Mouse (Mus musculus): ENCODE results near the gene Gnat1. TPM values are rescaled to one million over a fixed set of nuclear protein-coding genes. Genes with fewer than 3 reads are reported as not detected.
A peak's percentile ranks its signal among the peaks of the same experiment; 100 is the strongest.

Gnat1 gene
- polyA plus RNA-seq, 1 experiment from 2014 or later = 1.3 TPM

- no peaks in the 10 kb centered on the region for H3K36me3 ChIP-seq (replicated peaks; ENCODE audit: control insufficient read depth, insufficient read depth)
- 90% methylated on average over 6 of the region's 6 CpGs for WGBS
- no peaks in the 10 kb centered on the region for H3K9me3 ChIP-seq (ENCODE audit: control insufficient read depth, low read length)
- no peaks in the 10 kb centered on the region for H3K27me3 ChIP-seq (ENCODE audit: control insufficient read depth, insufficient read depth, low read length)
- H3K4me2 ChIP-seq (replicated peaks) = no peak overlapping the region
- no peak overlapping the region for H3K9ac ChIP-seq
- no peak overlapping the region for H3K27ac ChIP-seq
- ATAC-seq (ENCODE audit: low FRiP score) = no peak
- no peak for DNase-seq (ENCODE audit: low spot score)
- no peaks in the 10 kb centered on the region; the same call in none of the 2 replicates for H3K4me1 ChIP-seq (replicated peaks; ENCODE audit: control insufficient read depth, insufficient read depth, low read length)
- no peak overlapping the region for H3K4me3 ChIP-seq (replicated peaks; ENCODE audit: low read length)
Measured at GRCm38 (mm10) chr9:107658096-107658495, 21.4 kb downstream of the Gnat1 start.

- no peak overlapping the region for H3K27ac ChIP-seq
- H3K36me3 ChIP-seq (replicated peaks; ENCODE audit: control insufficient read depth, insufficient read depth) = no peaks in the 10 kb centered on the region
- no peak overlapping the region for H3K9ac ChIP-seq
- H3K4me3 ChIP-seq (replicated peaks; ENCODE audit: low read length) = no peak overlapping the region
- no peaks in the 10 kb centered on the region; the same call in 1 of the 2 replicates for H3K4me1 ChIP-seq (replicated peaks; ENCODE audit: control insufficient read depth, insufficient read depth, low read length)
- no peaks in the 10 kb centered on the region for H3K27me3 ChIP-seq (ENCODE audit: control insufficient read depth, insufficient read depth, low read length)
- ATAC-seq (ENCODE audit: low FRiP score) = no peak
- H3K4me2 ChIP-seq (replicated peaks) = no peak overlapping the region
- WGBS = 82% methylated on average over 5 of the region's 5 CpGs
- DNase-seq (ENCODE audit: low spot score) = no peak
- H3K9me3 ChIP-seq (ENCODE audit: control insufficient read depth, low read length) = no peaks in the 10 kb centered on the region
Measured at GRCm38 (mm10) chr9:107657144-107657543, 22.4 kb downstream of the Gnat1 start.

GRCm38 (mm10) chr9:107654585-107654984 lies 24.9 kb downstream of the Gnat1 start:
- Histone ChIP-seq H3K27me3 (ENCODE audit: control insufficient read depth, insufficient read depth, low read length) (no peaks in the 10 kb centered on the region), H3K9ac (no peak overlapping the region), H3K4me3 (replicated peaks; ENCODE audit: low read length) (no peak overlapping the region), H3K4me2 (replicated peaks) (no peak overlapping the region), H3K4me1 (replicated peaks; ENCODE audit: control insufficient read depth, insufficient read depth, low read length) (0 out of 2 replicates have a peak, but pooled peaks cover 8% of the 10 kb centered on the region), H3K36me3 (replicated peaks; ENCODE audit: control insufficient read depth, insufficient read depth) (no peaks in the 10 kb centered on the region), H3K9me3 (ENCODE audit: control insufficient read depth, low read length) (no peaks in the 10 kb centered on the region), H3K27ac (no peak overlapping the region)
- ATAC-seq (ENCODE audit: low FRiP score) = no peak
- WGBS = 83% methylated on average over 4 of the region's 4 CpGs
- no peak for DNase-seq (ENCODE audit: low spot score)

GRCm38 (mm10) chr9:107653474-107653873 lies 26.0 kb downstream of the Gnat1 start:
- no peak overlapping the region for H3K4me3 ChIP-seq (replicated peaks; ENCODE audit: low read length)
- no peaks in the 10 kb centered on the region for H3K36me3 ChIP-seq (replicated peaks; ENCODE audit: control insufficient read depth, insufficient read depth)
- H3K27me3 ChIP-seq (ENCODE audit: control insufficient read depth, insufficient read depth, low read length) = no peaks in the 10 kb centered on the region
- DNase-seq (ENCODE audit: low spot score) (no peak), ATAC-seq (ENCODE audit: low FRiP score) (no peak)
- 88% methylated on average over 2 of the region's 2 CpGs for WGBS
- H3K9ac ChIP-seq = no peak overlapping the region
- no peak overlapping the region for H3K4me2 ChIP-seq (replicated peaks)
- no peaks in the 10 kb centered on the region for H3K9me3 ChIP-seq (ENCODE audit: control insufficient read depth, low read length)
- 0 out of 2 replicates have a peak, but pooled peaks cover 8% of the 10 kb centered on the region for H3K4me1 ChIP-seq (replicated peaks; ENCODE audit: control insufficient read depth, insufficient read depth, low read length)
- no peak overlapping the region for H3K27ac ChIP-seq

DNA sequence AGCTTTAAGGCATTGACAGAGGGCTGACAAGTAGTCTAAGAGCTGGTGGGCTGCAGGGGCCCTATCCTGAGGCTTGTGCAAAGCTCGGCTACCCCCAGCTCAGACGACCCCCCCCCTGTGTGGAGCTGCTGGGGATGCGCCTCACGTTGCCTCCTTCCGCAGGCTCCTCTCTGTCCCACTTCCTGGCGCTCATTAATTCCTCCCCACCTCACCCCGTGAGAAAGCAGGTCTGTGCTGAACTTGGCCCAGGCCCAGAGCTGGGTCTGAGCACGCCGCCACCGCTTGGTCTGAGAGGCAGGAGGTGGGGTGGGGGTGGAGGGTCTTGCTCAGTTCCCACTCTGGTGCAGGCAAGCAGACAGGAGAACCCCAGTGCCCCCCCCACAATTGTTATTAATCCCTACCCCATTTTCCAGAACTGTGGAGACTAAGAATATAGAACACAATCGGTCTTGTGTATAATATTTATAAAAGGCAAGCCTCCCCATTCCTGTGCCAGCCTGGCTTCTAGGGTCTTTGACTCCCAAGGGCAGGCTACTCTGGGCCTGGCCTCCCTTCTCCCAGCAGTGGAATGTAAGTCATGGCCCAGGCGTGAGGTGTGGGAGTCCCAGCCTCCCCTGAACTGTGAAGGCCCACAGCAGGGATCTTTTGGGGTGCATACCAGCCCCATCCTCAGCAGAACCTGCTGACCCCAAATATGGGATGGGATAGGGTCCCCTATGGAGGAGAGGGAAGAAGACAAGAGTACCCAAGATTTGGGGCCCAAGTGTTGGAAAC lies 28.6 kb downstream of the Gnat1 start:
- Histone ChIP-seq H3K27me3 (ENCODE audit: control insufficient read depth, insufficient read depth, low read length) (no peaks in the 10 kb centered on the region), H3K9ac (no peak overlapping the region), H3K4me2 (replicated peaks) (no peak overlapping the region), H3K27ac (peak overlapping the region; percentile 75), H3K9me3 (ENCODE audit: control insufficient read depth, low read length) (no peaks in the 10 kb centered on the region), H3K4me1 (replicated peaks; ENCODE audit: control insufficient read depth, insufficient read depth, low read length) (0 out of 2 replicates have a peak, but pooled peaks cover 8% of the 10 kb centered on the region), H3K4me3 (replicated peaks; ENCODE audit: low read length) (no peak overlapping the region), H3K36me3 (replicated peaks; ENCODE audit: control insufficient read depth, insufficient read depth) (no peaks in the 10 kb centered on the region)
- peak; percentile 43 for DNase-seq (ENCODE audit: low spot score)
- 29% methylated on average over 12 of the region's 12 CpGs for WGBS
- peak; percentile 80 for ATAC-seq (ENCODE audit: low FRiP score)

- ATAC-seq (ENCODE audit: low FRiP score) (no peak), DNase-seq (ENCODE audit: low spot score) (no peak)
- H3K4me2 ChIP-seq (replicated peaks) = no peak overlapping the region
- no peaks in the 10 kb centered on the region for H3K36me3 ChIP-seq (replicated peaks; ENCODE audit: control insufficient read depth, insufficient read depth)
- H3K27ac ChIP-seq = peak overlapping the region; percentile 75
- 66% methylated on average over 7 of the region's 7 CpGs for WGBS
- H3K9ac ChIP-seq = no peak overlapping the region
- H3K4me3 ChIP-seq (replicated peaks; ENCODE audit: low read length) = no peak overlapping the region
- H3K27me3 ChIP-seq (ENCODE audit: control insufficient read depth, insufficient read depth, low read length) = no peaks in the 10 kb centered on the region
- 0 out of 2 replicates have a peak, but pooled peaks cover 8% of the 10 kb centered on the region for H3K4me1 ChIP-seq (replicated peaks; ENCODE audit: control insufficient read depth, insufficient read depth, low read length)
- no peaks in the 10 kb centered on the region for H3K9me3 ChIP-seq (ENCODE audit: control insufficient read depth, low read length)
Measured at GRCm38 (mm10) chr9:107650225-107650624, 29.3 kb downstream of the Gnat1 start.

DNA sequence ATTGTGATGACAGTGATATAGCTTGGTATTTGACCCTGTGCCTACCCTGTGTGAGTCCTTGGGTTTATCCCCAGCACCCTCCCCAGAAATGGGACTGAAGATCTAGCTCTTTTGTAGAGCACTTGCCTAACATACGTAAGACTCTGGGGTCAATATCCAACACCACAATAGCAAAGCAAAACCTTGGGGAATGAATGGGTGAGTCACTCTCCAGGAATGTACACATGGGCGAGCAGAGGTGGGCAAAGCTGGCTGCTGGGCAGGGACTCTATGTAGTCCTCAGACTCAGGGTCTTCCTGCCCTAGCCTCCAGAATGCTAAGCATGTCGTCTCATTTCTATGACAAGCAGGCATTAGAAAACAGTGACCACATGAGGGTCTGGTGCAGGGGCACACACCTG lies 30.7 kb downstream of the Gnat1 start:
- ATAC-seq (ENCODE audit: low FRiP score) = no peak
- Histone ChIP-seq H3K27ac (no peak overlapping the region), H3K4me1 (replicated peaks; ENCODE audit: control insufficient read depth, insufficient read depth, low read length) (peaks cover 18% of the 10 kb centered on the region; the same call in 1 of the 2 replicates), H3K36me3 (replicated peaks; ENCODE audit: control insufficient read depth, insufficient read depth) (no peaks in the 10 kb centered on the region), H3K4me2 (replicated peaks) (no peak overlapping the region), H3K9ac (no peak overlapping the region), H3K9me3 (ENCODE audit: control insufficient read depth, low read length) (no peaks in the 10 kb centered on the region), H3K27me3 (ENCODE audit: control insufficient read depth, insufficient read depth, low read length) (no peaks in the 10 kb centered on the region), H3K4me3 (replicated peaks; ENCODE audit: low read length) (no peak overlapping the region)
- DNase-seq (ENCODE audit: low spot score) = no peak
- 80% methylated on average over 3 of the region's 3 CpGs for WGBS

GRCm38 (mm10) chr9:107646975-107647374 lies 32.5 kb downstream of the Gnat1 start:
- Histone ChIP-seq H3K27ac (no peak overlapping the region), H3K4me1 (replicated peaks; ENCODE audit: control insufficient read depth, insufficient read depth, low read length) (peaks cover 18% of the 10 kb centered on the region; the same call in 1 of the 2 replicates), H3K27me3 (ENCODE audit: control insufficient read depth, insufficient read depth, low read length) (no peaks in the 10 kb centered on the region), H3K4me3 (replicated peaks; ENCODE audit: low read length) (no peak overlapping the region), H3K9ac (no peak overlapping the region), H3K36me3 (replicated peaks; ENCODE audit: control insufficient read depth, insufficient read depth) (no peaks in the 10 kb centered on the region), H3K4me2 (replicated peaks) (no peak overlapping the region), H3K9me3 (ENCODE audit: control insufficient read depth, low read length) (no peaks in the 10 kb centered on the region)
- no peak for DNase-seq (ENCODE audit: low spot score)
- 79% methylated on average over 6 of the region's 6 CpGs for WGBS
- no peak for ATAC-seq (ENCODE audit: low FRiP score)

- H3K4me3 ChIP-seq (replicated peaks; ENCODE audit: low read length) = no peak overlapping the region
- WGBS = 10% methylated on average over 5 of the region's 5 CpGs
- DNase-seq (ENCODE audit: low spot score) (peak; percentile 93), ATAC-seq (ENCODE audit: low FRiP score) (peak; percentile 64; the same call in 1 of the 2 replicates)
- no peak overlapping the region for H3K9ac ChIP-seq
- H3K9me3 ChIP-seq (ENCODE audit: control insufficient read depth, low read length) = no peaks in the 10 kb centered on the region
- H3K36me3 ChIP-seq (replicated peaks; ENCODE audit: control insufficient read depth, insufficient read depth) = no peaks in the 10 kb centered on the region
- H3K4me2 ChIP-seq (replicated peaks) = no peak overlapping the region
- H3K27ac ChIP-seq = no peak overlapping the region
- H3K4me1 ChIP-seq (replicated peaks; ENCODE audit: control insufficient read depth, insufficient read depth, low read length) = peaks cover 15% of the 10 kb centered on the region; the same call in 1 of the 2 replicates
- no peaks in the 10 kb centered on the region for H3K27me3 ChIP-seq (ENCODE audit: control insufficient read depth, insufficient read depth, low read length)
Measured at GRCm38 (mm10) chr9:107645577-107645976, 33.9 kb downstream of the Gnat1 start.
